Mouse (Mus musculus) A20 (cell line): Measurements from ENCODE around the gene Pld1.

Experiments
- DNase-seq: peaks from one replicate; pipeline ENCODE4 v3.0.0-alpha.2; 2011; ENCODE audit warnings: low read depth, low spot score

The Pld1 gene

GRCm38 (mm10) chr3:27991100-27991703, 52.7 kb downstream of the Pld1 start:
- DNase-seq: no peak

- DNase-seq: no peak
Observed at GRCm38 (mm10) chr3:27994175-27994990, 55.9 kb downstream of the Pld1 start.

- no peak for DNase-seq
Observed at GRCm38 (mm10) chr3:28004321-28004720, 65.8 kb downstream of the Pld1 start.

GRCm38 (mm10) chr3:28007684-28008083, 69.2 kb downstream of the Pld1 start:
- no peak for DNase-seq

- no peak for DNase-seq
Observed at GRCm38 (mm10) chr3:28008369-28008768, 69.9 kb downstream of the Pld1 start.

GRCm38 (mm10) chr3:28012177-28012576, 73.7 kb downstream of the Pld1 start:
- no peak for DNase-seq

GRCm38 (mm10) chr3:28013441-28013840, 74.9 kb downstream of the Pld1 start:
- DNase-seq: no peak

GRCm38 (mm10) chr3:28017002-28017401, 78.5 kb downstream of the Pld1 start:
- DNase-seq: no peak

- DNase-seq: no peak
Observed at GRCm38 (mm10) chr3:28019727-28020126, 81.2 kb downstream of the Pld1 start.

- no peak for DNase-seq
Observed at GRCm38 (mm10) chr3:28020404-28020803, 81.9 kb downstream of the Pld1 start.

- DNase-seq: no peak
Observed at GRCm38 (mm10) chr3:28022191-28022590, 83.7 kb downstream of the Pld1 start.

- DNase-seq: no peak
Observed at GRCm38 (mm10) chr3:28026876-28027275, 88.4 kb downstream of the Pld1 start.

GRCm38 (mm10) chr3:28028456-28028855, 90.0 kb downstream of the Pld1 start:
- DNase-seq: no peak

GRCm38 (mm10) chr3:28030860-28031259, 92.4 kb downstream of the Pld1 start:
- DNase-seq: no peak

GRCm38 (mm10) chr3:28031643-28032243, 93.2 kb downstream of the Pld1 start:
- DNase-seq: no peak

GRCm38 (mm10) chr3:28033898-28034297, 95.4 kb downstream of the Pld1 start:
- DNase-seq: no peak

- no peak for DNase-seq
Observed at GRCm38 (mm10) chr3:28034707-28035333, 96.3 kb downstream of the Pld1 start.

- no peak for DNase-seq
Observed at GRCm38 (mm10) chr3:28037320-28037932, 98.9 kb downstream of the Pld1 start.

- DNase-seq: no peak
Observed at GRCm38 (mm10) chr3:28038106-28038505, 99.6 kb downstream of the Pld1 start.

GRCm38 (mm10) chr3:28039760-28040159, 101.3 kb downstream of the Pld1 start:
- no peak for DNase-seq

GRCm38 (mm10) chr3:28041236-28041635, 102.7 kb downstream of the Pld1 start:
- DNase-seq: no peak

GRCm38 (mm10) chr3:28042366-28042765, 103.9 kb downstream of the Pld1 start:
- no peak for DNase-seq
